Mouse (Mus musculus): ENCODE data around the gene Asxl2.

DNA sequence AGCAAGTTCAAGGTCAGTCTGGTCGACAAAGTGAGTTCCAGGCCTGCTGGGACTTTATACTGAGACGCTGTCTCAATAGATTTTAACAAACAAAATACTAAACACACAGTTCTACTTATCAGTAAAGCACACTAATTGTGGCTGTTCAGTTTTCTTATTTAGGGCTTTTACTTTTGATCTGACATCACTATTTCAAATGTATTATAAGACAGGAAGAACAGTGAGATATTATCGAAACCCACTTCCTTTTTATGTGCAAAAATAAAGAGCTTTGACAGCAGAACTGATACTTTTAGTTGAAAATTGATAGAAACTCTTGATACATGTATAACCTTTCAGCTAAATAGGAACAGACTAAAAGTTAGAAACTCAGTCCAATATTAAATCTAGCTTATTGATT is 36.4 kb downstream of the Asxl2 start:
- TF ChIP-seq CTCF (IDR thresholded peaks at IDR 0.05; ENCODE audit: low read depth) (no peak), EP300 (IDR thresholded peaks at IDR 0.05; ENCODE audit: low read depth) (no peak)
